Mouse (Mus musculus) forebrain, embryonic 11.5 days (tissue): ENCODE measurements around the gene Cdca7. TPM values are rescaled to one million over a fixed set of nuclear protein-coding genes. Genes with fewer than 3 reads are reported as not detected.

Experiments used
- ATAC-seq: fragments of 200-750 bp; cut with Nextera tagmentation; replicated peaks from 2 replicates; pipeline ENCODE4 v1.8.0; 2017; ENCODE audit warnings: moderate TSS enrichment; ENCODE audit not compliant: low FRiP score
- DNase-seq: peaks from one replicate; pipeline ENCODE4 v3.0.0-alpha.2; 2017; ENCODE audit warnings: low spot score
- H3K27ac ChIP-seq: fragments of 300-500 bp; sonication (generic); 2 replicates; pipeline ENCODE4 v1.5.1; 2014; ENCODE audit warnings: low read depth, low read length
- H3K27me3 ChIP-seq: fragments of 300-500 bp; sonication (generic); 2 replicates; pipeline ENCODE4 v1.6.1; 2014; ENCODE audit warnings: mild to moderate bottlenecking, low read length, mixed read lengths; ENCODE audit not compliant: control insufficient read depth, insufficient read depth
- H3K36me3 ChIP-seq: fragments of 300-500 bp; sonication (generic); 2 replicates; pipeline ENCODE4 v1.6.1; 2014; ENCODE audit warnings: mild to moderate bottlenecking, low read length, moderate library complexity, mixed read lengths; ENCODE audit not compliant: control insufficient read depth, insufficient read depth
- H3K4me1 ChIP-seq: fragments of 300-500 bp; sonication (generic); replicated peaks from 2 replicates; pipeline ENCODE4 v1.6.1; 2014; ENCODE audit warnings: low read length, mixed read lengths; ENCODE audit not compliant: control insufficient read depth, insufficient read depth
- H3K4me2 ChIP-seq: fragments of 300-500 bp; sonication (generic); 2 replicates; pipeline ENCODE4 v1.6.1; 2014; ENCODE audit warnings: low read depth, mild to moderate bottlenecking, low read length, moderate library complexity, mixed read lengths; ENCODE audit not compliant: severe bottlenecking
- H3K4me3 ChIP-seq: fragments of 300-500 bp; sonication (generic); 2 replicates; pipeline ENCODE4 v1.5.1; 2014; ENCODE audit warnings: low read depth, low read length
- H3K9ac ChIP-seq: fragments of 300-500 bp; sonication (generic); 2 replicates; pipeline ENCODE4 v1.6.1; 2014; ENCODE audit warnings: low read length
- H3K9me3 ChIP-seq: fragments of 300-500 bp; sonication (generic); 2 replicates; pipeline ENCODE4 v1.6.1; 2016; ENCODE audit warnings: low read length, mixed read lengths; ENCODE audit not compliant: control insufficient read depth
- WGBS: fragments of 180-500 bp; shearing (Covaris S2); extraction: QIAGEN DNeasy Blood & Tissue Kit; methylation state at CpG from one replicate; pipeline ENCODE4 v1.1.7; 2014; 5-methylcytosine and 5-hydroxymethylcytosine counted together
- polyA plus RNA-seq: library from polyadenylated mRNA; unstranded; fragments of >200 nt; fragmentation: Nextera tagmentation; extraction: Ambion mirVana; gene quantifications from 2 replicates; pipeline ENCODE4 v1.2.1, GENCODE M21; 2014

Cdca7 gene
- polyA plus RNA-seq, 1 experiment from 2014 or later, result 266 TPM

- peak; percentile 77 for DNase-seq
- Histone ChIP-seq H3K9ac (peak overlapping the region; percentile 96), H3K4me2 (peak overlapping the region; percentile 80), H3K4me3 (peak overlapping the region; percentile 81), H3K27ac (peak overlapping the region; percentile 82), H3K27me3 (no peaks in the 10 kb centered on the region), H3K4me1 (peaks cover 10% of the 10 kb centered on the region; the same call in 1 of the 2 replicates), H3K9me3 (no peaks in the 10 kb centered on the region), H3K36me3 (no peaks in the 10 kb centered on the region)
- WGBS, result under 1% methylated on average over 53 of the region's 53 CpGs
- ATAC-seq, result peak; percentile 57
Measured at GRCm38 (mm10) chr2:72476486-72477211, 690 bp downstream of the Cdca7 start.

- no peaks in the 10 kb centered on the region for H3K27me3 ChIP-seq
- peak overlapping the region; percentile 81 for H3K4me3 ChIP-seq
- ATAC-seq (no peak), DNase-seq (no peak)
- H3K27ac ChIP-seq, result no peak overlapping the region
- H3K9ac ChIP-seq, result peak overlapping the region; percentile 96
- H3K4me1 ChIP-seq, result peaks cover 10% of the 10 kb centered on the region; the same call in 1 of the 2 replicates
- peaks cover 5% of the 10 kb centered on the region for H3K36me3 ChIP-seq
- no peaks in the 10 kb centered on the region for H3K9me3 ChIP-seq
- H3K4me2 ChIP-seq, result peak overlapping the region; percentile 80
- WGBS, result under 1% methylated on average over 11 of the region's 11 CpGs
Measured at GRCm38 (mm10) chr2:72477221-72477620, 1.3 kb downstream of the Cdca7 start.

GRCm38 (mm10) chr2:72478176-72478575, 2.2 kb downstream of the Cdca7 start:
- WGBS, result 66% methylated on average over 4 of the region's 4 CpGs
- ATAC-seq, result no peak
- H3K9ac ChIP-seq, result peak overlapping the region; percentile 96; the same call in 1 of the 2 replicates

GRCm38 (mm10) chr2:72478921-72479320, 3.0 kb downstream of the Cdca7 start:
- peaks cover 10% of the 10 kb centered on the region; the same call in 1 of the 2 replicates for H3K4me1 ChIP-seq
- H3K27me3 ChIP-seq, result no peaks in the 10 kb centered on the region
- H3K9me3 ChIP-seq, result no peaks in the 10 kb centered on the region
- no peak overlapping the region for H3K27ac ChIP-seq
- ATAC-seq, result no peak
- H3K4me3 ChIP-seq, result no peak overlapping the region; the same call in 1 of the 2 replicates
- H3K36me3 ChIP-seq, result peaks cover 6% of the 10 kb centered on the region
- peak overlapping the region; percentile 14; the same call in 1 of the 2 replicates for H3K9ac ChIP-seq
- peak overlapping the region; percentile 16 for H3K4me2 ChIP-seq
- DNase-seq, result no peak
- 53% methylated on average over 13 of the region's 13 CpGs for WGBS

More at GRCm38 (mm10) chr2:72478176-72478575, 2.2 kb downstream of the Cdca7 start:
- H3K9me3 ChIP-seq, result no peaks in the 10 kb centered on the region
- peak overlapping the region; percentile 80 for H3K4me2 ChIP-seq
- H3K4me1 ChIP-seq, result peaks cover 10% of the 10 kb centered on the region; the same call in 1 of the 2 replicates
- H3K27me3 ChIP-seq, result no peaks in the 10 kb centered on the region
- peak overlapping the region; percentile 81 for H3K4me3 ChIP-seq
- peaks cover 6% of the 10 kb centered on the region for H3K36me3 ChIP-seq
- no peak for DNase-seq
- H3K27ac ChIP-seq, result no peak overlapping the region

GRCm38 (mm10) chr2:72479818-72480217, 3.9 kb downstream of the Cdca7 start:
- H3K4me2 ChIP-seq, result no peak overlapping the region
- H3K4me1 ChIP-seq, result peaks cover 10% of the 10 kb centered on the region; the same call in 1 of the 2 replicates
- no peak overlapping the region for H3K4me3 ChIP-seq
- H3K9me3 ChIP-seq, result no peaks in the 10 kb centered on the region
- peaks cover 6% of the 10 kb centered on the region for H3K36me3 ChIP-seq
- DNase-seq, result no peak
- H3K9ac ChIP-seq, result no peak overlapping the region
- H3K27me3 ChIP-seq, result no peaks in the 10 kb centered on the region
- no peak overlapping the region for H3K27ac ChIP-seq
- 93% methylated on average over 9 of the region's 9 CpGs for WGBS
- ATAC-seq, result no peak

- H3K36me3 ChIP-seq, result no peaks in the 10 kb centered on the region; the same call in 1 of the 2 replicates
- DNase-seq (no peak), ATAC-seq (no peak)
- no peak overlapping the region for H3K4me3 ChIP-seq
- H3K9ac ChIP-seq, result no peak overlapping the region
- H3K9me3 ChIP-seq, result no peaks in the 10 kb centered on the region
- no peak overlapping the region for H3K4me2 ChIP-seq
- H3K4me1 ChIP-seq, result no peaks in the 10 kb centered on the region
- H3K27me3 ChIP-seq, result no peaks in the 10 kb centered on the region
- no peak overlapping the region for H3K27ac ChIP-seq
- WGBS, result 51% methylated on average over 7 of the region's 7 CpGs
Measured at GRCm38 (mm10) chr2:72491650-72492049, 15.7 kb downstream of the Cdca7 start.

GRCm38 (mm10) chr2:72493039-72493438, 17.1 kb downstream of the Cdca7 start:
- no peaks in the 10 kb centered on the region for H3K36me3 ChIP-seq
- no peaks in the 10 kb centered on the region for H3K9me3 ChIP-seq
- no peak overlapping the region for H3K9ac ChIP-seq
- no peak overlapping the region for H3K27ac ChIP-seq
- ATAC-seq, result no peak
- no peak for DNase-seq
- H3K4me3 ChIP-seq, result no peak overlapping the region
- 54% methylated on average over 14 of the region's 14 CpGs for WGBS
- H3K27me3 ChIP-seq, result peaks cover 1% of the 10 kb centered on the region; the same call in 1 of the 2 replicates
- no peaks in the 10 kb centered on the region for H3K4me1 ChIP-seq
- H3K4me2 ChIP-seq, result no peak overlapping the region

GRCm38 (mm10) chr2:72499074-72499721, 23.2 kb downstream of the Cdca7 start:
- peak; percentile 49; the same call in 1 of the 2 replicates for ATAC-seq

More at GRCm38 (mm10) chr2:72499074-72499721, 23.2 kb downstream of the Cdca7 start:
- Histone ChIP-seq H3K27me3 (peaks cover 2% of the 10 kb centered on the region; the same call in 1 of the 2 replicates), H3K36me3 (no peaks in the 10 kb centered on the region), H3K27ac (no peak overlapping the region), H3K4me2 (peak overlapping the region; percentile 37), H3K9ac (peak overlapping the region; percentile 7; the same call in 1 of the 2 replicates), H3K4me3 (peak overlapping the region; percentile 1; the same call in 1 of the 2 replicates), H3K9me3 (no peaks in the 10 kb centered on the region), H3K4me1 (peaks cover 5% of the 10 kb centered on the region; the same call in 1 of the 2 replicates)
- WGBS, result 2% methylated on average over 23 of the region's 23 CpGs
- peak; percentile 65 for DNase-seq
